Mouse (Mus musculus): ENCODE measurements around the gene Rabgap1l.
"Not testable (repeated sequence)": the region's sequence is repeated elsewhere in the genome, so short reads cannot be mapped to it uniquely, and the experiment has no call there.

The Rabgap1l gene

DNA sequence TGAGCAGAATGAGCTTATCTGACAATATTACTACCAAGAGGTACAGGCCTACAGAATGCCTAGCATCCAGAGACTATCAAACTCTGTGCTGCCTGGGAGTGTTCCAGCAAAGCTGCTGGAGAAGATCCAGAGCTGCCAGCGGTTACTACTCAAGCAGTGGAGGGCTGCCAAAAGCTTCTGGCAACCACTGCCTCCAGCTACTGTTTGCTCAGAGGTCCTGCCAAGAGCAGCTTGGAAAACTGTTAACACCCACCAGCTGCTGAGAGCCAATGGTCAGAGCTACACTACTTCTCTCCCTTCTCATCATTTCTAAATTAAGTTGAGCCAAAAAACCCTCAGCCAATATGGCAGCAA, 99.9 kb downstream of the Rabgap1l start:
- no peak for DNase-seq (ENCODE audit: low read depth, low spot score)

DNA sequence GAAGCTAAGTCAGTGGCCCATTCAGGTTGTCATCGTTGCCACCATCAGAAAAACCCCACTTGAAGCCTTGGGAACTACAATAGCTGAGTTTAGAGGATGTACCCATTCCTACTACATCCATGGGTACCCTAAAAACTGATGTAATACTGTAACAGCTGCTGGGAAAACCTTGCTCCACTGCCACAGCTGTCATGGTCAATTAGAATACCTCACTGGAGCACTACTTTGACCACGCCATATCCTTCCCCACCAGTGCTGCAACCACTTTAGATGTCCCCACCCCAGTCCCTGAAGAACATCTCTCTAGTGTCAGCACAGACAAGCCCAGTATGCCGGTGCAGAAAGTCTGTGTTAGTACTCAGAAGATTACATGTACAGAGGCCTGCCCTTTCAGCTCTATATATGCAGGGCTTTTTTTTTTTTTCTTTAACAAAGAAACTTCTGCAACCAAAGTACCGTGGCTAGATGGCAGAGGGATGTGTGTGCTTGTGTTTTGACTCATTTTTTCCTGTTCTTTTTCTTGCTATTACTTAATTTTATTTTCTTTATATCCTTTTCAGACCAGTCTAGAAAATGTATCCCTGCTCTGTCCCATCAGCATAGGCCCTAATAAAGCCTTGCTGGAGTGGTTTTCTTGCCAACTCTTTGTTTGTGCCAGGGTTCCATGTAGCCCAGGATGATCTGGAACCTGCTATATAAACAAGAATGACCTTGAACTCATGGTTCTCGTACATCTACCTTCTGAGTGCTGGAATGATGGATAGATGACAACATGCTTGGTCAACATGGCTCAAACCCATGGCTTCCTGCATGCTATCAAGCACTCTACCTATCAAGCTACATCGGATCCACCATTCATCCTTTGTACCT, 100.6 kb downstream of the Rabgap1l start:
- no peak for DNase-seq (ENCODE audit: low read depth, low spot score)

- DNase-seq (ENCODE audit: low read depth, low spot score) = no peak
Measured at GRCm38 (mm10) chr1:160691196-160691590, 101.8 kb downstream of the Rabgap1l start.

DNA sequence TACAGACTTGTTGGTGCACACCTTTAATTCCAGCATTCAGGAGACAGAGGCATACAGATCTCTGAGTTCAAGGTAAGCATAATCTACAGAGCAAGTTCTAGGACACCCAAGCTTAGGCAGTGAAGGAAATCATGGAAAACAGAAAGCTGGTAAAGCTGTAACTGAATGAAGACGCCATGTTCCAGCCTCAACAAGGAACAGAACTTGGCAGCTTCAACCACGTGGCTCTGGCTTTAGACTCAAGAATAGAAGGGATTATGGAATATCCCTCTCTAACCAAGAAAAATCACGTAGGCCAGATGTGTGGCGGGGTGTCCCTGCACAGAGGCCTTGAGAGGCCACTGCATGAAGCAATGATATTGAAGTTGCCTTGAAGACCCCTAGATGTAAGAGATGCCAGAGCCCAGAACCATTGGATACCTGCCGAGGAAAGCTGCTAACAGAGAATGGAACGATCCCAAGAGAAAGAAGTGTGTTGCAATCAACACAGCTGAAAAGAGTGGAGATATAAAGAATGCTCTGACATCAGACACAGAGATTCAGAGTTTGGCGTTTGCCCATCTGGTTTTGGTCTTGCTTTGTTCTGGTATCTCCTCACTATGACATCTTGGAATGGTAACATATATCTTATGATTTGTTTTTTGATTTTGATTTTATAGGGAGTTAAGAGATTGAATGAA, 102.4 kb downstream of the Rabgap1l start:
- DNase-seq (ENCODE audit: low read depth, low spot score) = peak; percentile 72

DNA sequence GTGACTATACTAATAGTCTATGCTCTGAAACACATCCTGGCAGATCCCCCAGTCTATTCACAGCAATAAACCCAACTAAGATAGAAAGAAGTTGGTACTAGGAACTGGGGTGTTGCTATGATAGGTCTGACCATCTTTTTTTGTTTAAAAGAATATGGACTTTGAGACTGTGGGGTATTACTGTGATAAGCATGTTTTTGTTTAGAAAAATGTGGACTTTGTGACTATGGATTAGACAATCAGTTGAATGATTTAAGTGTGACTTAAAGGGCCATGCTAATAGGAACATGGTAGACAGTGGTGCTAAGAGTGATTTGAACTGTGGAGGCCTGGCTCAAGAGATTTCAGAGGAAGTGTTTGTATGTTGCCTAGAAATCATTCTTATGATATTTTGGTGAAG, 103.5 kb downstream of the Rabgap1l start:
- no peak for DNase-seq (ENCODE audit: low read depth, low spot score)

DNA sequence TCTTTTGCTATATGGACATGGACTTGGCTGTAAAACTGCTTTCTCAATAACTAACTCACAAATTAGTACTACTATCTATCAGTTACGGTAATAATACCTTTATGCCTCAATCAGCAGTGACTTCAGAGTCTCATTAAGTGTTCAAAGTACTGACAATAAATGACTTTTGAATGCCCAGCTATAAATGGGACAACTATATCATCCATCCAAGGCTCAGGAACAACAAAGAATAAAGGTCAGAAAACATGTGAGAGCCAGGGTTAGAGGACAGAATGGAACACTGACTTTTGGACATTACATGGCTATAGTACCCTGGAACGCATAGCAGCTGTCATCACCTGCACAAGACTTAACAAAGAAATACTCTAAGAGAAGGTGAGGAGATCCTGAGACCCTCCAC, 108.8 kb downstream of the Rabgap1l start:
- no peak for DNase-seq (ENCODE audit: low read depth, low spot score)

- DNase-seq (ENCODE audit: low read depth, low spot score) = no peak
Measured at GRCm38 (mm10) chr1:160681398-160682050, 111.5 kb downstream of the Rabgap1l start.

DNA sequence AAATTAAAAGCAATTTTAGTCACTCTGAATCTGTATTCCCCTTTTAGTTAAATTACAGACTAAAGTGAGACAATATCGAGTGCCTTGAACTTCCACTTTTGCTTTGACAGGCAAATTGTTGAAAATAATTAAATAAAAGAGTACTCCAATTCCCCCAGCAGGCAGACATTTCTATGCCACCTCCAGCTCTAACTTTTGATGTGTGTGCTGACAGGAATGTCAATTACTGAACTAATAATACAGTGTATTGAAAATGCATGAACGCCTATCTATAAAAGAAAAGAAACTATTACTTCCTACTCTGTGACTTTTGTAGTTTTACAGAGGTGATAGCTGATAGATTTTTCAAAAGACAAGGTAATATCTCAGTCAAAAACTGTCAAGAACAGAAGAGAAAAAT, 118.2 kb downstream of the Rabgap1l start:
- no peak for DNase-seq (ENCODE audit: low read depth, low spot score)

DNA sequence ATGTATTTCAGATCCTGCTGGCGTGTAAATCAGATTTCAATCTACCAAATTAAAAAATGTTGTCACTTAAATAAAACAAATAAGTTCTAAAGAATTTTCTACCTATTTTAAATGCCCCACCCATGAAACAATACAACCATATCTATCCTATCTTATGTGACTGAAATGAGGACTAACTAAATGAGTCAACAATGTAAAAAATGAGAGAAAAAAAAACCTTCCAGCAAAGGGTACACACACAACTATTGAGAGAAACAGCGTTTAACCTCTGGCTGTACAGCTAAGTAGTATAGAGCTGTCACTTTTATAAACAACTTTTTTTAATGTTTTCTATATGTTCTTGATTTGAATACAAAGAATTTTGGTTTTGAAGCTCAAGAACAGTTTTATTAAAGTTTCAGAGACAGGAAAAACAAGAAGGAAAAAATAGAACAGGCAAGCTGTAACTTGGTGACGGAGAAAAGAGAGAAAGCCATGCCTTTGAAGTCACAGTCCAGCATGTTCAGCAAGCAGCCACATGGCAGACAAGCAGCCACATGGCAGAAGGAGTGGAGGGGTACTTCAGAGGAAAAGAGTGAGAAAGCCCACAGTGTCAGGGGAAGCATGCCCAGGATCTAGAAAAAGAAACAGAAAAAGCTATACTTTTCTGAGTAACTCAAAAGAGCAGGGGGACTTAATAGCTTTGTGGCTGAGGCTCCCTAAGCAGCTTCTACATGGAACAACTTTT, 120.8 kb downstream of the Rabgap1l start:
- DNase-seq (ENCODE audit: low read depth, low spot score) = no peak

- no peak for DNase-seq (ENCODE audit: low read depth, low spot score)
Measured at GRCm38 (mm10) chr1:160655806-160656470, 137.1 kb downstream of the Rabgap1l start.

DNA sequence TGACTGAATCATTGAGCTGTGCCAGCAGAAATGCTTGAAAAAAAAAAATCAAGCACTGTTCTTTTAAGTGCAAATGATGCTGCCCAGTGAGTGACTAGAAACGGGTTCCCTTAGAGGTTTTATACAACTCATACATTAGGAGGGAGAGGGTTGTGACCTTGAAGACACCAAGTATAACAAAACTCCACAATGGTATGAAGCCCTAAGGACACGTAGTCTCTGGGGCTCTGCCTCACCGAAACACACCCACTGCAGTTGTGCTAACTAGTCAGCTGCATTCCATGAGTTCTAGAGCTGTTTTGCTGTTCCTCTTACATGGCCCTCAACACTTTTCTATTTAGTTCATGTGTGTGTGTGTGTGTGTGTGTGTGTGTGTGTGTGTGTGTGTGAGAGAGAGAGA, 141.3 kb downstream of the Rabgap1l start:
- peak; percentile 88 for DNase-seq (ENCODE audit: low read depth, low spot score)

DNA sequence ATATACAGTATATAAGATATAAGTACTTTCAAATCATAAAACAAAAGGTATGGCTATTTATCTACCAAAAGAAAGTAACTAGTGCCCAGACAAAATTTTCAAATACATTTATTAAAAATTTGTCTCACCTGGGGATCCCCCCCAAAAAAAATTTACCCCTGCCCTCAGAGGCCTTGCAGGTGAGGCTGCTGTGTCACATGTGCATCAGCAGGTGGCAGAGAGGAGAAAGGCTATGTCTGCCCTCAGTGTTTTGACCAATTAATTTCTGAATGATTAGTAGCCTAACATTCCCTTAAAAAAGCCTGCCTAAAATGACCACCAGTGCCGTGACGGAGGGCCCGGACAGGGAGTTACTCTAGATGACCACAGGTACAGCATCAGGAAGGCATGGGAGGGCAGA, 147.6 kb downstream of the Rabgap1l start:
- no peak for DNase-seq (ENCODE audit: low read depth, low spot score)

DNA sequence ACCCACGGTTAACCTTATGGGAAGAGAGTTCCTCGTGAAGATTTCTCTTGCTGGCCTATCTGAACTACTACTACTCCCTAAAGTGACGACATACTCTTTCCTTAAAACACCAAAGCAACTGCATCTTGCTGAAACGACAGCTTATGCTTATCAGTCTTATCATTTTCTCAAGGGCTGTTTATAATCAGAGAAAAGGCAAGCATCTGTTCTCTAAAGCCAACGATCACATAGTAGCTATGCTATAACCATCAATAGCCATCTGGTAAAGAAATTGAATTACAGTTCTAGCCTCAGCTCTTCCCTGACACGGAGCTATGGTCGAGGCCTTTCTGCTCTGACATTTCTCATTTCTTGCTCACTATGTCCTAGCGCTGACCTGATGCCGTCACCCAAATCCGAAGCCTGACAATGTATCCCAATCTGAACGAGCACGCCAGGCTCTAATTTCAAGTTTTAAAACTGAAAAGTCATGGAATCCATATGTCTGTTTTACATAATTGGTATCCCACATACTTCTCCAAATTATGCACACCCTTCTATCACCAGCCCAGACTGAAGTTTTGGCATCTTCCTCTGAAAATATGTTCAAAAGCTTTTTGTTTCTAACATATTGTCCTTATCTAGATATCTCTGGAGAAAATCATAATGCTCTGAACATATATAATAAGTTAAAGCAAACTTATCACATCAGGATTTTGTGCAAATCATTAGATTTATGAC, 164.6 kb downstream of the Rabgap1l start:
- no peak for DNase-seq (ENCODE audit: low read depth, low spot score)

DNA sequence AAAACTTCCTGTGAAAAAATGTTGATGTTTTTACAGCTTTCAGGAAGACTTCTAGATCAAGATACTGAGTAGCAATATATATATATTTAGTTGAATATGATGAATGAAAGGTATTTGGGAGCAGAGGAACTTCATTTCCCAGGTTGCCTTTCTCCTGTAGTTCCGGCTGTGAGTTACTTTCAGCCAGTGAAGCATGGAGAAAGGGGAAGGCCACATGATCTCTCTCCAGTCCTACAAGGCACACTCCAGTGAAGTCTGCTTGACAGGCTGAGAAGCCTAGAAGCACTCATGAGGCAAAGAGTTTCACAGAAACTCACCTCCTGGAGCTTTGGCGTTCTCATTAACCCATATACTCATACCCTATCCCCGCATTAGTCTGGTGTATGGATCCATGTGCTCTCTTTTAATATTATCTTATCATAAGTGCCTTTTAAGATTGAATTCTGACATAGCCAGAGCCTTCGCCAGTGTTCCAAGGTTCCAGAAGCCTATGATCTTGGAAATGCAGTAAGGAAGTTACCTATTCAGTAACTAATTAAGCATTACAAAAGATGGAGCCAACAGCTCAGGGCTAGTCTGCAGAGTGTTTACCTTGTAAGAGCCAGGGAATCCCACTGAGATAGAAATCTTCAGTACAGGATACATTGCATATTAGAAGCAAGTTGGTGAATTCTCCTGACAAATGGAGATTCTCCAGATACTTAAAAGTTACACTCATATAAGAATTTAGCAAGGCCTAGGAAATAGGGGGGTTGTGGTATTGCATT, 168.5 kb downstream of the Rabgap1l start:
- peak; percentile 50 for DNase-seq (ENCODE audit: low read depth, low spot score)

DNA sequence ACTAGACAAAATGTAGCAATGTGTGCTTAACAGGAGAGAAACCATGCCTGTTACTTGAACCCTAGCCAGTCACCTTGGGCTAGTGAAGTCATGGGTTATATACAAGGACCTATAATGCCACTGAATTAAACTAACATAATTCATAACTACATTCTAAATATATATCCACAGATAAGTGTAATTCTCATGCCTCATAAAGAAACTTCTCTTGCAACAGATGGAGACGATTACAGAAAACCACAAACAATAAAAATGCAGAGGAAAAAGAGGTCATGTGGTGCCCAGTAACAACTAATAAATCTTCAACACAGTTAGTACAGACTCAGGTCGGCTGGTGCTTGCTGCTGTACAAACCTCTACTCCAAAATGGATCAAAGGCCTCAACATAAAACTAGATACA, 174.8 kb downstream of the Rabgap1l start:
- no peak for DNase-seq (ENCODE audit: low read depth, low spot score)

DNA sequence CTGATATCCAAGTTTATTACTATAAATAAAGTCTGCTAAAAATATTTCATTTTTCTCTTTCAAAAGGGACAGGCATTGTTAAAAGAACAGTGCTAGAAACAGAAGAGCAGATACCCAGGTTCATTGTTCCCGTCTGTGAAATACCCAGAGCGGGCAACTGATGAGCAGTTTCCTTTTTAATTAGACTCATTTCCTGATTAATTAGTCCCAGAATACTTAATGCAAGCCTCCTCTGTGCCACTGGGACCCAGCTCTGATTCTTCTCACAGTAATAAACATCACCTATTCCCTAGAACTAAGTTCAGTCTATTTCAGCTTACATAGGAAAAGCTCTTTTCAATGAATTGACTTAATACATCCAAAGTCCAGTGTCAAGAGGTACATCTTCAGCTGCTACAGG, 186.6 kb downstream of the Rabgap1l start:
- DNase-seq (ENCODE audit: low read depth, low spot score) = no peak

GRCm38 (mm10) chr1:160603312-160603711, 189.7 kb downstream of the Rabgap1l start:
- not testable (repeated sequence) for DNase-seq (ENCODE audit: low read depth, low spot score)

- no peak for DNase-seq (ENCODE audit: low read depth, low spot score)
Measured at GRCm38 (mm10) chr1:160597369-160597768, 195.6 kb downstream of the Rabgap1l start.

GRCm38 (mm10) chr1:160596948-160597270, 196.1 kb downstream of the Rabgap1l start:
- DNase-seq (ENCODE audit: low read depth, low spot score) = no peak
